Mouse (Mus musculus) intestine, embryonic 15.5 days (tissue): ENCODE data around the gene 4933416C03Rik. TPM values are rescaled to one million over a fixed set of nuclear protein-coding genes. Genes with fewer than 3 reads are reported as not detected.

Experiments used
- ATAC-seq: fragments of 200-750 bp; cut with Nextera tagmentation; 2 replicates; pipeline ENCODE4 v1.8.0; 2017; ENCODE audit warnings: moderate TSS enrichment, moderate library complexity
- H3K27ac ChIP-seq: fragments of 300-500 bp; sonication (generic); 2 replicates; pipeline ENCODE4 v1.5.1; 2015; ENCODE audit warnings: mild to moderate bottlenecking, inconsistent platforms
- H3K27me3 ChIP-seq: fragments of 300-500 bp; sonication (generic); replicated peaks from 2 replicates; pipeline ENCODE4 v1.6.1; 2015; ENCODE audit warnings: inconsistent platforms
- H3K36me3 ChIP-seq: fragments of 300-500 bp; sonication (generic); 2 replicates; pipeline ENCODE4 v1.6.1; 2015; ENCODE audit warnings: inconsistent platforms
- H3K4me1 ChIP-seq: fragments of 300-500 bp; sonication (generic); replicated peaks from 2 replicates; pipeline ENCODE4 v1.6.1; 2015; ENCODE audit warnings: inconsistent platforms
- H3K4me2 ChIP-seq: fragments of 300-500 bp; sonication (generic); replicated peaks from 2 replicates; pipeline ENCODE4 v1.6.1; 2015; ENCODE audit warnings: mild to moderate bottlenecking, inconsistent platforms
- H3K4me3 ChIP-seq: fragments of 300-500 bp; sonication (generic); replicated peaks from 2 replicates; pipeline ENCODE4 v1.5.1; 2015; ENCODE audit warnings: inconsistent platforms
- H3K9ac ChIP-seq: fragments of 300-500 bp; sonication (generic); 2 replicates; pipeline ENCODE4 v1.6.1; 2015; ENCODE audit warnings: inconsistent platforms
- H3K9me3 ChIP-seq: fragments of 300-500 bp; sonication (generic); 2 replicates; pipeline ENCODE4 v1.6.1; 2016; ENCODE audit warnings: inconsistent platforms
- WGBS: fragments of 180-500 bp; shearing (Covaris S2); methylation state at CpG from one replicate; pipeline ENCODE4 v1.1.7; 2015; 5-methylcytosine and 5-hydroxymethylcytosine counted together
- polyA plus RNA-seq: library from polyadenylated mRNA; unstranded; fragments of >200 nt; fragmentation: Nextera tagmentation; extraction: Ambion mirVana; gene quantifications from 2 replicates; pipeline ENCODE4 v1.2.1, GENCODE M21; 2015

Gene 4933416C03Rik
- not detected in 2 replicates for polyA plus RNA-seq

DNA sequence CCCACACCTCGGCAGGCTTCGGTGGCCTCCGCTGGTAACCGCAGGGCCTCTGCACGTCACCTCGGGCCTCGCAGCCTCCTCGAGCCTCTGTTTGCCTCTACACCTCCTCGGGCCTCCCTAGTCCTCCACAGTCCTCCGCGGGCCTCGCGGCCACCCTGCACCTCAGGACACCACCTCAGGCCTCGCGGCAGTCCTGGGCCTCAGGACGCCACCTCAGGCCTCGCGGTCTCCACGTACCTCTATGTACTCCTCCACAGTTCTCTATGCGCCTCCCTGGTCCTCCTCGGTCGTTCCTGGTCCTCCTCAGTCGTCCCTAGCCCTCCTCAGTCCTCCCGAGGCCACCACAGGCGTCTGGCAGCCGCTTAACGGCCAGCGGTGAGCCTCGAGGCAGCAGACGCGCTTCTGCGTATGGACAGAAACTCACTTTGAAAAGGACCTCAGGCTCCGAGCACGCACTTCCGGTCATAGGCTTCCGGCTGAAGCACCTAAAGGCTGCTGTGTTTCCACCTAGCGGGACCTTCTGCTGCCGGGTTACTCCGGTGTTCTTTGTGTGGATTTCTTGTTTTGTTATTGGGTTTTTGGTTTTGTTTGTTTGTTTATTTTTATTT lies at the start of gene 4933416C03Rik:
Gene 4933416C03Rik, minus strand, starts transcription at position 51 of the 608 bp plus-strand sequence.
- H3K36me3 ChIP-seq: no peaks in the 10 kb centered on the region
- H3K4me2 ChIP-seq: no peak within 1 kb of the TSS
- WGBS: 95% methylated on average over 39 of the region's 39 CpGs
- H3K27ac ChIP-seq: no peak within 1 kb of the TSS
- no peak for ATAC-seq
- no peak within 1 kb of the TSS for H3K4me3 ChIP-seq
- H3K9me3 ChIP-seq: no peaks in the 10 kb centered on the region
- no peak within 1 kb of the TSS for H3K9ac ChIP-seq
- H3K27me3 ChIP-seq: no peaks in the 10 kb centered on the region
- no peaks in the 10 kb centered on the region for H3K4me1 ChIP-seq

DNA sequence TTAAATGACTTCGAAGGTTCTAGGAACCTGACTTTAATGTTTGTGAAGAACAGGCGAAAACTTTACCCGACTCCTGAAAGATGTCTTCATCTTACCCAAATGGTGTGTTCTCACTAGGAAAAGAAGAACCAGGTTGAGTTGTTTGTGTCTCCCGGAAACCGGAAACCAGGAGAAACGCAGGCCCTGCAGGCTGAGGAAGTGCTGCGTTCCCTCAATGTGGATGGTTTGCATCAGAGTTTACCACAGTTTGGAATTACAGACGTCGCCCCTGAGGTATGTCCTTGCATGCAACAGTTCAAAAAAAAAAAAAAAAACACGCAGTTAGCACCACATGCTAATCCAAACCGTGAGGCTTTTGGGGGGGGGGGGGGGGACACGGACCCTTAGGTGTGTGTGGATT lies 48.6 kb upstream of the 4933416C03Rik start:
- no peak overlapping the region for H3K9ac ChIP-seq
- no peak overlapping the region for H3K4me3 ChIP-seq
- no peaks in the 10 kb centered on the region for H3K9me3 ChIP-seq
- no peak overlapping the region for H3K27ac ChIP-seq
- ATAC-seq: no peak
- no peaks in the 10 kb centered on the region for H3K27me3 ChIP-seq
- no peak overlapping the region for H3K4me2 ChIP-seq
- whole genome bisulfite sequencing: 55% methylated on average over 11 of the region's 12 CpGs
- no peaks in the 10 kb centered on the region for H3K4me1 ChIP-seq
- H3K36me3 ChIP-seq: no peaks in the 10 kb centered on the region

DNA sequence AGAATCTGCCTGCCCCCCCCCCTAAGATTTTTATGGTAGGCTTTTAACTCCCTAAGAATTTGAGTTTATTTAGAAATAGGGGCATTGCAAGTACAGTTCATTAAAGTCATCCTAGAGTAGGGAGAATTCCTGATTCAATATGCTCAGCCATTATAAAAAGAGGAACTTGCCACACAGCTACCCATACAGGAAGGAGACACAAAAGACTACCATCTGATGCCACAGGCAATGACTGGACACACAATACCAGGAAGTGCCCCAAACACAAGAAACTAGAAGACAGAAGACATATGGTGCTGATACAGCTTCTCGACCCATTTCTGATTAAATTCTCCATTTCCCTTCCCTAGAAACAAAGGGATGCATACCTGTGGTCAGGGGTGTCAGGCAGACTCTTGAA lies 43.0 kb upstream of the 4933416C03Rik start:
- H3K4me3 ChIP-seq: no peak overlapping the region
- H3K27me3 ChIP-seq: no peaks in the 10 kb centered on the region
- H3K4me1 ChIP-seq: no peaks in the 10 kb centered on the region
- H3K9ac ChIP-seq: no peak overlapping the region
- ATAC-seq: no peak
- no peak overlapping the region for H3K4me2 ChIP-seq
- H3K9me3 ChIP-seq: no peaks in the 10 kb centered on the region
- no peaks in the 10 kb centered on the region for H3K36me3 ChIP-seq
- 76% methylated on average over 1 of the region's 1 CpGs for WGBS
- H3K27ac ChIP-seq: no peak overlapping the region

DNA sequence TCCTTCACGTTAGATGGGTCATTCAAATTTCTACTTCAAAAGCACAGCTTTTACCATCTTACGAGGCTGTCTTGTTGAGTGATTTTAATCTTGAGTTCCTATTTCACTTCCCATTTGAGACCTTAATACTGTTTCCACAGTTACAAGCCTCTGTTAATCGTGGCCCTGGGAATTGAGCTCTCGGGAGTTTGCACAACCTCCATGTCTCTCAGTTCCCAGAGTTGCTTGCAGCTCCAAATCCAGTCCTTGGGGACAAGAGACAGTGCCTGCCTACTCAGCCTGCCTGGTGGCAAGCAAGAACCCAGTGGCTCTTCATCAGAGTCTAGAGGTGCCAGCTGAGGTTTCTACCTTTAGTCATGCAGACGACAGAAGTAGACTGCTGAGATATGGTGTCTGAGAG lies 41.0 kb upstream of the 4933416C03Rik start:
- Histone ChIP-seq H3K27ac (no peak overlapping the region), H3K9me3 (no peaks in the 10 kb centered on the region), H3K4me3 (no peak overlapping the region), H3K27me3 (no peaks in the 10 kb centered on the region), H3K36me3 (no peaks in the 10 kb centered on the region), H3K9ac (no peak overlapping the region), H3K4me1 (no peaks in the 10 kb centered on the region), H3K4me2 (no peak overlapping the region)
- no peak for ATAC-seq
- WGBS: 83% methylated on average over 5 of the region's 5 CpGs

DNA sequence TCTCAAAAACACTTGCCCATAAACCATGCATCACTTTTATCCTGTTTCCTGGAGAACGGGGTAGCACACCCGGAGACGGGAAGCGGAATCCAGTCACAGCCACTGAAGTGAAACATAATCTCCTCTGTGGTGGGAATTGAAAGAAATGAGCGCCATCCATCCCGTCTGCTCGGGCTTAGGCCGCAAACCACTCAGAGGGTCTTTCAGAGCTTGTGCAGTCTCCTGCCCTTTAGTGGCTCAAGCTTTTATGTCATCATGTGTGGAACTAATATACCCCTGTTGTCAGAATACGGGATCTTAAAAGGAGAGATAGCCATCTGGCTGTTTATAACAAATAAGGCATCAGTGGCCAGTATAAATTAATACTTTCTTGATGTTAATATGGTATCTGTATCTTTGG lies 32.4 kb upstream of the 4933416C03Rik start:
- Histone ChIP-seq H3K36me3 (no peaks in the 10 kb centered on the region), H3K4me2 (no peak overlapping the region), H3K27me3 (no peaks in the 10 kb centered on the region), H3K9me3 (no peaks in the 10 kb centered on the region), H3K27ac (no peak overlapping the region), H3K9ac (no peak overlapping the region), H3K4me3 (no peak overlapping the region), H3K4me1 (no peaks in the 10 kb centered on the region)
- WGBS: 72% methylated on average over 9 of the region's 9 CpGs
- ATAC-seq: no peak

DNA sequence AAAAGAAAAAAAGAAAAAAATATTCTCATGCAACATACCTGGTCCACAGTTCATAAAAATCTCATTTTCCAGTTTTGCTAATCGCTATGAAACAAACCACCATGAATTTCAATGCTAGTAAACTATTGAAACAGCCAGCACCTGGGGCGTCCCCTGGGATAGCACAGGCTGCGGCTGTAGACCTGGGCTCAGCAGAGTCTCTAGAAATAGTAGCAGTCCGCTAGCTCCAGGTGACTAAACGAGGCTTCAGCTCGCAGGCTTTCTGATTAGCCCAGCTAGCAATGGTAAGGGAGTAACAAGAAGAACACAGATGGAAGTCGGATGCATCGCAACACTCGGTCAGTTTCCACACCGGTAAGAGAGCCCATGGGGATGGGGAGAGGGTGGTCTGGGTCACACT lies 30.0 kb upstream of the 4933416C03Rik start:
- no peak for ATAC-seq
- no peak overlapping the region for H3K4me3 ChIP-seq
- H3K4me2 ChIP-seq: no peak overlapping the region
- no peak overlapping the region for H3K9ac ChIP-seq
- WGBS: 88% methylated on average over 10 of the region's 10 CpGs
- H3K27ac ChIP-seq: no peak overlapping the region
- H3K4me1 ChIP-seq: no peaks in the 10 kb centered on the region
- no peaks in the 10 kb centered on the region for H3K36me3 ChIP-seq
- H3K27me3 ChIP-seq: no peaks in the 10 kb centered on the region
- no peaks in the 10 kb centered on the region for H3K9me3 ChIP-seq

DNA sequence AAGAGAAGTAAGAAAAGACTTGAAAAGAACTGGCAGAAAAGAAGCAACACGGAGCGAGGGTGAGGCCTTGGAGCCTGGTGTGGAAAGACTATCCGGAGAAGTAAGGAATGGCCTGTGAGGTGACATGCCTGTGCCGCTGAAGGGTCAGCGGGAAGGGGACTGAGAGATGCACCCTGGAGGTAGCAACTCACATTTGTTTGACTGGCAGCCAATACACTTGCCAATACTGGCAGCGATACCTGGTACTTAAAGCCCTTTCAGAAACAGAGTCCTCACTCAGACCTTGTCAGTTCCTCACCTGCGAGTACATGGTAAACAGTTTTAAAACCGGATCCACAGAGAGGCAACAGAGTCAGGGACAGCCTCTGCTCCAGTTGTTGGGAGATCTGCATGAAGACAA lies 26.5 kb upstream of the 4933416C03Rik start:
- WGBS: 90% methylated on average over 8 of the region's 8 CpGs
- Histone ChIP-seq H3K27ac (no peak overlapping the region), H3K9me3 (no peaks in the 10 kb centered on the region), H3K36me3 (no peaks in the 10 kb centered on the region), H3K9ac (no peak overlapping the region), H3K4me3 (no peak overlapping the region), H3K4me2 (no peak overlapping the region), H3K27me3 (no peaks in the 10 kb centered on the region), H3K4me1 (no peaks in the 10 kb centered on the region)
- ATAC-seq: no peak

DNA sequence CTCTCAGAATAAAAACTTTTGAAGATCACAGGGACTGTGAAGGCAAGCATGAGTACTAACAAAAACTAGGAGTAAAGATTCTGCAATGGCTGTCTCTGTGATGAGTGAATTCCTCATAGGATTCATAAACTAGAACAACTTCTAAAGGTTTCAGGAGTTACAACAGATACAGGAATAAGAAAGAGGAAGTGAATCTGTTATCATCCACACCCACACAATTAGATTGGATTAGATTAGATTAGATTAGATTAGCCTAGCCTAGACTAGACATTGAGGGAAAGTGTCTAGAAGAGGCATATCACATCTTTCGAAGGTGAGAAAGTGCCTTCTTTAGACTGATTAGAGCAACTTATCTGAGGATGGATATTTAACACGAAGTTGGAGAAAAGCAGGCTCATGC lies 21.5 kb upstream of the 4933416C03Rik start:
- Histone ChIP-seq H3K4me2 (no peak overlapping the region), H3K9me3 (no peaks in the 10 kb centered on the region), H3K4me3 (no peak overlapping the region), H3K36me3 (no peaks in the 10 kb centered on the region), H3K27ac (no peak overlapping the region), H3K4me1 (no peaks in the 10 kb centered on the region), H3K27me3 (no peaks in the 10 kb centered on the region), H3K9ac (no peak overlapping the region)
- no peak for ATAC-seq
- 76% methylated on average over 2 of the region's 2 CpGs for WGBS

DNA sequence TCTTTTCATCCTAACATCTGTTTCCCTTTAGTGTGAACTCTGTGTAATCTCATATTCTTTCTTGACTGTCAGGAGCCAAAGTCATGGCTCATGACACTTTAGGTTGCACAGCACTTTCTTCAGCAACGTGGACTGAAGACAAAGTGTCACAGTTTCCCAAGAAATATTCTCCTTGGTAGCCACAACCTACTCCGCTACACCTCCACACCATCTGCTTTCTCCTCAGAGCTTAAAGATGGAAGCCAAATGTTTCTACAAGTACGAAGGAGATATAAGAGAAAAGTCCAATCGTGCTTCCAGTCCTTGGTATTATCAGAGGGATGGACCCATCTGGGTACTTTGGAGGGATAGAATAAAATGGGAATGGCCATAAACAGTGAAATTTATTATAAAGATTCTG lies 18.5 kb upstream of the 4933416C03Rik start:
- H3K4me2 ChIP-seq: no peak overlapping the region
- H3K4me3 ChIP-seq: no peak overlapping the region
- H3K27me3 ChIP-seq: no peaks in the 10 kb centered on the region
- WGBS: 74% methylated on average over 4 of the region's 4 CpGs
- H3K27ac ChIP-seq: no peak overlapping the region
- H3K4me1 ChIP-seq: no peaks in the 10 kb centered on the region
- H3K36me3 ChIP-seq: no peaks in the 10 kb centered on the region
- no peak overlapping the region for H3K9ac ChIP-seq
- ATAC-seq: no peak
- no peaks in the 10 kb centered on the region for H3K9me3 ChIP-seq

DNA sequence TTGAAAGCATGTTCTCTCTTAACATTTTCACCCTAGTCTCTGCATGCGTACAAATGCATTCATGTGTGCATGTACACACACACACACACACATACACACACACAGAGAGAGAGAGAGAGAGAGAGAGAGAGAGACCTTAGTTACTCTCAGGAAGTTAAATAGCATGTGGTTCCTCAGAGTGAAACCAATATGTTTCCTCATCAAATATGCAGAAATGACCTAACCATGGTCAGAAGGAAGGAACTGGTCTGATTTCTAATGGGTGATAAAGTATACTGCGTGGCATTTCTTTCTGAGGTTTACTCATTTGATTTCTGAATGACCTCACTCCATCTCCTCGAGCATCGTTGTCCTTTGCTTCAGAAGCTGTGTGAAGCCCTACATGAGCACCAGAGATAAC lies 17.5 kb upstream of the 4933416C03Rik start:
- WGBS: 78% methylated on average over 4 of the region's 4 CpGs
- H3K9ac ChIP-seq: no peak overlapping the region
- H3K27me3 ChIP-seq: no peaks in the 10 kb centered on the region
- H3K36me3 ChIP-seq: no peaks in the 10 kb centered on the region
- H3K9me3 ChIP-seq: no peaks in the 10 kb centered on the region
- no peaks in the 10 kb centered on the region for H3K4me1 ChIP-seq
- ATAC-seq: no peak
- H3K4me3 ChIP-seq: no peak overlapping the region
- no peak overlapping the region for H3K27ac ChIP-seq
- no peak overlapping the region for H3K4me2 ChIP-seq

DNA sequence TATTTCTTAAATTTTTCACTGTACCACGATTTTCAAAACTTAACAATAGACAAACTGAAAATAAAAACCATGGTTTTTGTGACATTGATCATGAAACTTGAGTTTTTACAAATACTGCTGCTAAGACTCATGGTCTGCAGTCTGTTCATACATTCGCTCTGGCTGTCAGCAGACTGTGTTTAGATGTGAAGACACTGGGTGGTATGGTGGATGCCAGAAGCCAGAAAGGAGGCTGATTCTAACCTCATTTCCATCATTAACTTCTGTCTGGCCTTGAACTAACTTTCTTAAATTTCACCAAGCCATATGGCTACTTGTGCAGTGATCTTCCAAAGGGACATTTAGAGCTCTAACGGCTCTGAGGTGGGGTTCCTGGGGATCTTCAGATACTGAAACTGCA lies 16.7 kb upstream of the 4933416C03Rik start:
- no peak overlapping the region for H3K9ac ChIP-seq
- H3K27ac ChIP-seq: no peak overlapping the region
- no peaks in the 10 kb centered on the region for H3K9me3 ChIP-seq
- no peak for ATAC-seq
- no peaks in the 10 kb centered on the region for H3K27me3 ChIP-seq
- H3K4me2 ChIP-seq: no peak overlapping the region
- no peak overlapping the region for H3K4me3 ChIP-seq
- 68% methylated on average over 3 of the region's 3 CpGs for WGBS
- H3K36me3 ChIP-seq: no peaks in the 10 kb centered on the region
- no peaks in the 10 kb centered on the region for H3K4me1 ChIP-seq

DNA sequence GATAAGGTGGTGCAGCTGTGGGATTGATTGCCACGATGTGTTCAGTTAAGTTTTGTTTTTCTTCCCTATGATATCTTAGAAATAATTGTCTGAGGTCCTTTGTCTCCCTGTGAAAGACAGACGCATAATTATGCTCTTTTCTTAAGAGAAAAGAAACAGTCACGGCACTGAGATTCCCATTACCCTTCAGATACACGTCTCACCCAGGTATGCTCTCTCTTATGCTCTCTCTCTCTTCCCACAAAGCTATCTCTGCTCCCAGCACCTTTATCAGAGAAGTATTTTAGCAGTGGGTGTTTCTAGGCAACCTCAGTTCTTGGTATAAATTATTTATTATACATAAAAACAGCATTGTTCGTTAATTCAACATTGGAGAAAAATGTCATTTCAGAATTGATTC lies 11.6 kb upstream of the 4933416C03Rik start:
- no peak overlapping the region for H3K9ac ChIP-seq
- 62% methylated on average over 5 of the region's 5 CpGs for WGBS
- H3K4me1 ChIP-seq: no peaks in the 10 kb centered on the region
- H3K27ac ChIP-seq: no peak overlapping the region
- no peaks in the 10 kb centered on the region for H3K9me3 ChIP-seq
- no peaks in the 10 kb centered on the region for H3K27me3 ChIP-seq
- no peak overlapping the region for H3K4me3 ChIP-seq
- no peak overlapping the region for H3K4me2 ChIP-seq
- no peaks in the 10 kb centered on the region for H3K36me3 ChIP-seq
- ATAC-seq: no peak

DNA sequence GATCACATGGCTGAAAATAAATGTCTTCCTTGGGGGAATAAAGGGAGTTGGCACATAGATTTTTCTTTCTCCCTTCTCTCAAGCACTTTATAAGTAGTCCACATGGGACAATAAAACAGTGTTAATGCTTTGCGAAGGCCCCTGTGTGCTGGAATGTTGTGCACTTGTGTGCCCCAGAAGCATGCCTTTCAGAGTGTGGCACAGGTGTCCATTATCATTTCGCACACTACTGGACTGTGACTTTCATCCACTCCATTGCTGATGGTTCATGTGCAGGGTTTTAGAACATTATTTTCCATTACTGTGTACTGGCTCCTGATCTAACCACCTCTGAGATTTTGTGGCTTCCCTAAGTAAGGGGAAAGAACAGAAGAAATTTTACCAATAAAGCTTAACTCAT lies 10.1 kb upstream of the 4933416C03Rik start:
- WGBS: 86% methylated on average over 2 of the region's 2 CpGs
- Histone ChIP-seq H3K4me2 (no peak overlapping the region), H3K27me3 (no peaks in the 10 kb centered on the region), H3K9ac (no peak overlapping the region), H3K36me3 (no peaks in the 10 kb centered on the region), H3K9me3 (no peaks in the 10 kb centered on the region), H3K4me1 (no peaks in the 10 kb centered on the region), H3K4me3 (no peak overlapping the region), H3K27ac (no peak overlapping the region)
- ATAC-seq: no peak
